Mouse (Mus musculus) gastrocnemius, adult 18-20 months (tissue): ENCODE results near the gene Prr18. TPM values are rescaled to one million over a fixed set of nuclear protein-coding genes. Genes with fewer than 3 reads are reported as not detected.
"Not testable (repeated sequence)": the region's sequence is repeated elsewhere in the genome, so short reads cannot be mapped to it uniquely, and the experiment has no call there.

ENCODE experiments used
- DNase-seq: peaks from one replicate; pipeline ENCODE4 v3.0.0; 2021; ENCODE audit warnings: low spot score
- long read RNA-seq, 2 experiments: library from polyadenylated mRNA; stranded (forward); transcript quantifications; one replicate each; pipeline ENCODE4 v2.0.0; 2021
- total RNA-seq, 2 experiments: library from RNA; stranded (reverse); gene quantifications; 2 replicates each; pipeline ENCODE4 v1.2.3; 2021

Gene Prr18
- total RNA-seq, result not detected
- long read RNA-seq, experiment 1, result 0 reads
- long read RNA-seq, experiment 2, result 0 reads

DNA sequence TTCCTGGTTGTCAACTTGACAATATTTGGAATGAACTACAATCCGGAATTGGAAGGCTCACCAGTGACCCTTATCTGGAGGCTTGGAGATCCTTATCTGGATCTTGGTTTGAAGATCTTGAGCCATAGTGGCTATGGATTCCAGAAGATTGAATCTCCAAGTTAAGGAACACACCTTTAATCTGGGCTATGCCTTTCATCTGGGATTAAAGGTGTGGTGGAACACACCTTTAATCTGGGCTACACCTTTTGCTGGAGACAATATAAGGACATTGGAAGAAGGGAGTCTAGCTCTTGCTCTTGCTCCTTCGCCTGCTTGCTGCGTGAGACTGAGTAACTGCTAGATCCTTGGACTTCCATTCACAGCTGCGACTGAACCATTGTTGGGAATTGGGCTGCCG, at the start of gene Prr18:
Gene Prr18 (plus strand): TSS at position 301 of the 400 bp plus-strand sequence.
- not testable (repeated sequence) for DNase-seq

DNA sequence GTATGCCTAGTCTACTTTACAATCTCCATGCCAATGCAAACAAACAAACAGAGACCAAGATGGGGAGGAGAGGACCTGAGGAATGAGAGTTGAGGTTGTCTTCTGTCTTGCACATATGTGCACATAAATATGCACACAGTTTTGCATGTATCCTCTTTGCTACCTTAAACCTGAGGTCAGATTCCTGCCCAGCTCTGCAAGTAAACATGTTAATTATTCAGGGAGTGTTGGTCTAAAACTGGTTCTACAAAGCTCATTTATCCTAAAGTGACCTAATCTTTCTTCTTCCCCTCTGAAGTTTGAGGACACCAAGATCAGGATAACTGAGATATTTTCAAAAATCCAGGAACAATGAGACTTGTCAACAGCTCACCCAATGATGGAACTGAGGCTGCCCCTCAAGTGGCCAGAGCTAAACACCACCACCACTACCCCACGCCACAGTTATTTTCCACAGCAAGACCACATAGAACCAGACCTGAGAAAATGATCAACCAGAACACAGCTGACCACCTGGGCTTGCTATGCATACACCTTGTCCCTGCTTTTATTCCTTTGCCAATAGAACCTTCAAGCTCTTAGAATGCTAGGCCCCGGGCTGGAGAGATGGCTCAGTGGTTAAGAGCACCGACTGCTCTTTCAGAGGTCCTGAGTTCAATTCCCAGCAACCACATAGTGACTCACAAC, 47.1 kb upstream of the Prr18 start:
- no peak for DNase-seq

DNA sequence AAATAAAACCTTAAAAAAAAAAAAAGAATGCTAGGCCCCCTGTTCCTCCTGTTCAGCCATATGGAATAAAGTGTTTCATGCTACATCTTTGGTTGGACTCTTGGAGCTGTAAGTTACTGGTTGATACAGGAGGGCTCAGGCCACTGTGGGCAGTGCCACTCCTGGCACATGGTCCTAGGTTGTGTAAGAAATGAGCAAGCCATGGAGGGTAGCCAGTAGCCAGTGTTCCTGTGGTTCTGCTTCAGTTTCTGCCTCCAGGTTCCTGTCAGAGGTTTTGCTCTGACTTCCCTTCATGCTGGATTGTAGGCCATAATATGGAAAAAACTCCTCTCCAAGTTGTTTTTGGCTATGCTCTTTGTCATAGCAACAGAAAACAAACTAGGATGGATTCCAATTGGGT, 46.5 kb upstream of the Prr18 start:
- no peak for DNase-seq

GRCm38 (mm10) chr17:8295825-8296224, 41.4 kb upstream of the Prr18 start:
- DNase-seq, result no peak

GRCm38 (mm10) chr17:8296313-8296844, 40.9 kb upstream of the Prr18 start:
- DNase-seq, result no peak

DNA sequence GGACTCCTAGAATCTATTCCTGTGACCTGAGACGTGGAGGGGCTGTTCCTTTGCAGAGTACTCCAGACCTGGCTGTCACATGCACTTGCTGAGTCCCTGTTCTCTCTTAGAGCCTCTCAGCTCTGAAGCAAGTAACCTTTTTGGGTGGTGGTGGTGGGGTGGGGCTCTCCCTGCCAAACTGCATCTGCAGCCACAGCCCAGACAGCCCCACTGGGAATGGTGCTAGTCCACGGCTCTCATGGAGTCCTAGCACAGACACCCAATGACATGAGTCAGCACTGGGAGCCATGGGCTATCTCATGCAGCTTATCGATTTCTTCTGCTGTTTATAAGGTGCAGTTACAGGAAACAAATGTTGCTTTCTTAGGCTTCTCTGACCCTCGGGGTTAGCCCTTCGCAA, 39.5 kb upstream of the Prr18 start:
- DNase-seq, result no peak

- DNase-seq, result no peak
Measured at GRCm38 (mm10) chr17:8298281-8298680, 39.0 kb upstream of the Prr18 start.

DNA sequence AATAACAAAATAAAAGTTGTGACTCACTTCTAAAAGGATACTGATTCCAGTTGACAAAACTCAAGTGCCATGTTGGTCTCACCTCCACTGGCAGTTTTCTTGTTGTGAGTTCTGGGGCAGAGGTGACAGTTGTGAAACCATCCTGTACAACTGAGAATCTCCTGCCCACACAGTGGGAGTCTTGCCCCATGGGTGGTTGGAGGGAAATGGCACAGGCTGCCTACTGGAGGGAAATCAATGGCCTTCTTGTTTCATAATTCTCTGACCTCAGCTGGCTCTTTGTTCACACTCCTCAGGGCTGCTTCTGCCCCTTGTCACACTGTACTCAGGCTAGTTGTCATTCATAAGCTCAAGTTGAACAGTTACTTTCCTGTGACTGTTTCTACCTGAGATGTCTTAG, 37.7 kb upstream of the Prr18 start:
- no peak for DNase-seq

DNA sequence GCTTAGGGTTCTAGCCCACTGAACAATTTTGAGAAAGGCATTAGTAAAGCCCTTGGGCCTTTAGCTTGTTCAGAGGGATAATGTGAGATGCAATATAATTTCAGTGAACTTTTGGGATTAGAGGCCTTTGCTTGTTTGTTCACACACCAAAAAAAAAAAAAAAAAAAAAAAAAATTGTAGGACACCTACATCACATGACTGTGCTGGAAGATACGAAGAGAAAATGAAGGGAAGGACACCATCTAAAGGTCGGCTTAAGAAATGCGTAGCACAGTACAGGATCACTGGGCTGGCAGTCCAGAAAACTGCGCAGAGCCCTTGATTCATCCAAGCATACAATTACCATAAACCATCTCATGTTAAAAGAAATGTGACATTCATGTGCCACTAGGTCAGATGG, 35.7 kb upstream of the Prr18 start:
- no peak for DNase-seq

GRCm38 (mm10) chr17:8302772-8303438, 34.4 kb upstream of the Prr18 start:
- DNase-seq, result no peak

GRCm38 (mm10) chr17:8303671-8304070, 33.6 kb upstream of the Prr18 start:
- DNase-seq, result no peak

DNA sequence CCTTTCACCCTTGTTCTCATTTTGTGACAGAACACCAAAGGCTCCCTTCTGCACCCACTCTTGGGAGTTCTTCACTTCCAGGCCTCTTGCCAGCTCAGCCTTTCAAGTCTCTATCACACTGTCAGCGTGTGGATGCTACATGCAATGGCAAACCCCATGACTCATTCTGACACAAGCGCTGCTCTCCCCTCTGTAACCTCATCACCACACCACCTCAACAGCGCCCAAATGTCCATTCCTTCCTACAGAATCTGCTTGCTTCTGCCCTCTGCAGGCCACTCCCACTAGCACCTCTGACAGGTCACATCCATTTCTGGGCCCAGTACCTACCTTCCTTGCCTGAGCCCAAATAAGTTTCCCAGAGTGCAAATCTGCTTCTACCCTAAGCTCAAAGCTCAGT, 31.5 kb upstream of the Prr18 start:
- no peak for DNase-seq

- DNase-seq, result peak; percentile 97
Measured at GRCm38 (mm10) chr17:8310838-8311614, 26.2 kb upstream of the Prr18 start, which contains the start of gene Sft2d1. Gene Sft2d1, plus strand, starts transcription at chr17:8311102.

GRCm38 (mm10) chr17:8311751-8312150, 25.5 kb upstream of the Prr18 start:
- DNase-seq, result no peak

DNA sequence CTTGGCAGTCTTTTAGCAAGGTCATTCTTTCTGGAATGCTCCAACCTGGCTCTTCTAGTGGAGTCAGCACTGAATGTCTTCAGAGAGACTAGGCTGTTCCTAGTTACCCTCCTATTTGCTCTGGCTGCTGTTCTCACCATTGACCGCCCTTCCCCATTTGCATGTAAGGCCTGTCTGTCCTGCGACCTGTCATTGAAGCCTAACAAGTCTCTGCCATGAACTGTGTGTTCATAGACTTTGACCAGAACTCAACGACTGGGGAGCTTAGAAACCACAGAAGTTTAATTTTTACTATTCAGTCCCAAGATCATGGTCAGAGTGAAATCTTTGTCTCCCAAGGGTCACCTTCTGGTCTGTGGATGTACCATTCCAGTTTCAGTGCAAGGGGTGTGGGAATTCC, 23.3 kb upstream of the Prr18 start:
- no peak for DNase-seq

DNA sequence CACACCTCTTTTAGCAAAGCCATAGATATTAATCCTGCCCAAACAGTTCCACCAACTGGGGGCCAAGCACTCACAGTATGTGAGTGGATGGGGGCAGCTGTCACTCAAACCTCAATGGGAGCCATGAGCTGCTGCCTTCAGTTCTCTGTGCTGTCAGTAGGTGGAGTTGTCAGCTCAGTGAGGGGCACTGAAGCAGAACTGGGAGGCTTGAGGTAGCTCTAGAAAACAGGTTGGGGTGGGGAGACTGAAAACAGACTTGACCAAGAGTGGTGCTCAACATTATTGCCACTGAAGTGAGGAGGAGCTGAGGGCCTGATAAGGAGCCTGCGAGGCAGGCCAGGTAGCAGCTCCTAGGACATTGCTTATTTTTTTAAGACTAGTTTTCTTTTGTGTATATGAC, 21.0 kb upstream of the Prr18 start:
- no peak for DNase-seq

DNA sequence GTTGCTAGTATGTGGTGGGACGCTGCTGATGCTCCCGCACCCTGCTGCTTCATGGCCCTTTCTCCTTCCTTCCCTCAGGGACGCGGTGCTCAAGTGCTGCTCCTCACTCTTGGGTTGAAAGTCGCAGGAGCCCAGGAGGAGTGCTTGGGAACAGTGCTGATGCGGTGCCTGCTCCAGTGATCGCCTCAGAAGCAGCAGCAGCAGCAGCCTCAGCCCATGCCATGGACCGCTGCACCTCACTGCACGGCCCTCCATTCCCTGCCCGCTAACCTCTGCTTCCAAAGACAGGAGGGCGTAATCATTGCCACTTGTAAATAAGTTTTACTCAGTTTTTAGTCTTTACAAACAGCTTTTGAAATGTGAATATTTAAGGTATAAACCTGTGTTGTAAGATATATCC, 10.4 kb upstream of the Prr18 start:
- not testable (repeated sequence) for DNase-seq

DNA sequence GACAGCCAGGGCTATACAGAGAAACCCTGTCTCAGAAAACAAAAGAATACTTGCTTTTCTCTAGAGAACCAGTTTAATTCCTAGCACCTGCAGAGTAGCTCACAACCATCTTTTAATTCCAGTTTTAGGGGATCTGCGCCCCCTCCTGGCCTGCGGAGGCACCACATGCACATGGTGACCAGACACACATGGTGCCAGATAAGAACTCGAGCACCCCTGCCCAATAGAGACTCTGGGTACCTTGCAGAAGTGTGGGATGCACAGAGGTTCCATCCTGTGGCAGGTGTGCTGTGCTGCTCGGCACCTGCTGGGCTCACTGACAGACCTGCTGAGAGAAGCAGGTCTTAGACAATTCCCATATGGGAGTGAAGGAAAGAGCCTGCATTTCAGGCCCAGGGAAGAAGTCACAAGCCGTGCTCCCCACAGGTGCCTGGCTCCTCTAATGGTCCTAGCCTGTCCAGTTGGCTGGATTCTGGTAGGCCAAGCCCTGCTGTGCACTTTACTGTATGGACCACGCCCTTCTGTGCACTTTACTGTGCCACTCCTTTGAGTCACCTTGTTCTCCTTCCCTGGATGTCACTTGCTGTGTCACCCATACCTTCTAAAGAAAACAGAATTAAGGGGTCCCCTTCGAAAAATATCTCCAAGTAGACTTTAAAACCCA, 8.6 kb upstream of the Prr18 start:
- DNase-seq, result no peak

GRCm38 (mm10) chr17:8330602-8331001, 6.7 kb upstream of the Prr18 start:
- no peak for DNase-seq

- no peak for DNase-seq
Measured at GRCm38 (mm10) chr17:8339666-8340374, 2.6 kb downstream of the Prr18 start.
